Mouse (Mus musculus) heart, postnatal 10 days (tissue): ENCODE measurements around the gene Cdh12. TPM values are rescaled to one million over a fixed set of nuclear protein-coding genes. Genes with fewer than 3 reads are reported as not detected.

ENCODE experiments used
- microRNA-seq, 2 experiments: library from miRNA; unstranded; fragments of <30 nt; microRNA quantifications; one replicate each; pipeline ENCODE4 v1.2.0; 2022
- total RNA-seq, 2 experiments: library from RNA; stranded (reverse); gene quantifications; 2 replicates each; pipeline ENCODE4 v1.2.3; 2021

Cdh12 gene
- total RNA-seq, 2 experiments from 2014 or later: 0.05 TPM; not detected in 1

Small RNA genes lying within 50 kb of the gene (microRNA-seq; reads per million reads assigned to microRNA genes)
- gene Gm27397: 0 reads per million in 2 experiments

Other genes starting within 250 kb of the Cdh12 start
- gene Acot10, start 217.5 kb downstream of the Cdh12 start, total RNA-seq: not detected